Mouse (Mus musculus) heart, adult 2 months (tissue): ENCODE measurements around the gene Camkmt. TPM values are rescaled to one million over a fixed set of nuclear protein-coding genes. Genes with fewer than 3 reads are reported as not detected.

Source experiments
- DNase-seq, 2 experiments: peaks; one replicate each; pipeline ENCODE4 v3.0.0; 2021
- H3K27ac ChIP-seq: fragments of 200-600 bp; 2 replicates; pipeline ENCODE4 v1.8.1; 2022
- H3K27me3 ChIP-seq: fragments of 200-500 bp; 2 replicates; pipeline ENCODE4 v1.6.1; 2012; ENCODE audit warnings: mild to moderate bottlenecking, low read length, inconsistent platforms, mixed read lengths; ENCODE audit not compliant: control insufficient read depth, insufficient read depth
- H3K36me3 ChIP-seq: fragments of 200-500 bp; 2 replicates; pipeline ENCODE4 v1.6.1; 2012; ENCODE audit warnings: low read length, inconsistent platforms; ENCODE audit not compliant: control insufficient read depth, insufficient read depth
- H3K4me1 ChIP-seq: fragments of 200-500 bp; 2 replicates; pipeline ENCODE4 v1.6.1; 2011; ENCODE audit warnings: low read length; ENCODE audit not compliant: control insufficient read depth, insufficient read depth
- H3K4me3 ChIP-seq: fragments of 200-600 bp; 2 replicates; pipeline ENCODE4 v1.8.1; 2022
- H3K79me2 ChIP-seq: fragments of 200-500 bp; replicated peaks from 2 replicates; pipeline ENCODE4 v1.6.1; 2012; ENCODE audit warnings: mild to moderate bottlenecking, inconsistent platforms, low read length, moderate library complexity, mixed read lengths; ENCODE audit not compliant: control insufficient read depth, insufficient read depth
- H3K9ac ChIP-seq: fragments of 200-500 bp; 2 replicates; pipeline ENCODE4 v1.6.1; 2012; ENCODE audit warnings: low read depth, mild to moderate bottlenecking, control low read depth, inconsistent platforms, low read length, mixed read lengths
- CTCF ChIP-seq: fragments of 200-600 bp; IDR thresholded peaks from 2 replicates; pipeline ENCODE4 v1.8.1; 2022; ENCODE audit warnings: antibody characterized with exemption, mild to moderate bottlenecking, moderate library complexity
- EP300 ChIP-seq: fragments of 200-500 bp; IDR thresholded peaks from 2 replicates; pipeline ENCODE4 v1.6.1; 2011; ENCODE audit warnings: low read depth, low read length, control low read depth; ENCODE audit not compliant: insufficient read depth
- POLR2A ChIP-seq: fragments of 200-500 bp; IDR thresholded peaks from 2 replicates; pipeline ENCODE4 v1.6.1; 2011; ENCODE audit warnings: mild to moderate bottlenecking, low read depth, low read length, control low read depth; ENCODE audit not compliant: insufficient read depth
- WGBS: fragments of 180-500 bp; shearing (Covaris S2); methylation state at CpG from one replicate; pipeline ENCODE4 v1.1.7; 2018; 5-methylcytosine and 5-hydroxymethylcytosine counted together
- intact Hi-C: fragments of 180-260 bp; cut with DNase I; formaldehyde crosslinking; loops from one replicate; pipeline ENCODE4 v1.15.1; 2025
- polyA plus RNA-seq: library from polyadenylated mRNA; depleted of rRNA; stranded (reverse); fragments of >200 nt; gene quantifications from 2 replicates; pipeline ENCODE4 v1.2.3, GENCODE M21; 2012
- total RNA-seq, 2 experiments: library from RNA; stranded (reverse); gene quantifications; 2 replicates each; pipeline ENCODE4 v1.2.3; 2021

Camkmt gene
- total and polyA plus RNA-seq, 3 experiments = 1.1 to 4.2 (median 3.5) TPM

DNA sequence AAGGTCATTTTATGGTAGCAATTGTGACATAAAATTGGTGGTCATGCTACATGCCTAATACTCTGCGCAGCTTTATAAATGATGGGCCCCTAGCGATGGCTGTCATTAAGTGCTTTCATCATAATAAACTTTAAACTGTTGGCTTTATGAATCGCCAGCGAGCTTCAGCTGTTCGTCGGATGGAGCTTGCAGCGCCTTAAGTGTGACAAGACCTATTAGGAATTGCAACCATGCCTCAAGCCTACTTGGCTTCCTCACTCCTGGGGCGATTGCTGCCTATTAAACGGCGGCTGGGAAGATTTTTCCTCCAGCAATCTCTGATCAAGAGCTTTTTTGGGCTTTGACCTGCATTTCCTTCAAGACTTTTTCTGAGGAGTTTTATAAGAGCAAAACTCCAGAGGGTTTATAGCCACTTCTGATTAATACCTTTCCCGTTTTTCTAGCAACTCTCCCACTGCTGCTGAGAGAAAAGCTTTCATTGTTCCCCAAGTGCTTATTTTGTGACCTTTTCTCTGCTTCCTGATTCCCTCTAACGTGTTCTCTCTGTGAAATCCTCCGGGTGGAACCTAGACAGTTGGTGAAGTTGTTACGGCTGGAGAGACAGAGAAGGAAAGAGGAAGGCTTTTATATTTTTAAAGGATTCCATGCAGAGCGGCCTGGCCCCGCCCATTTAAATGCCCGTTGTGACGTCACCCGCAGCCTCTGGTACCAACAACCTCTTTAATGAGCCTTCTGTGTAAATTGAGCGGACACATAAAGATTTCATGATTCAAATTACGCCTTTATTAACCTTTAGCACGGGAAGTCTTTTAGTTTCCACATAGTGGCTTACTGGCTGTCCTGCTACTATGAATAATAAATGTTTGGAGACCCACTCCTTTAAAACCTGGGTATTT lies 373.4 kb downstream of the Camkmt start:
- Histone ChIP-seq H3K4me1 (no peaks in the 10 kb centered on the region), H3K9ac (no peak overlapping the region), H3K36me3 (no peaks in the 10 kb centered on the region), H3K27me3 (peaks cover 8% of the 10 kb centered on the region; the same call in 1 of the 2 replicates), H3K27ac (no peak overlapping the region), H3K4me3 (no peak overlapping the region), H3K79me2 (no peaks in the 10 kb centered on the region)
- intact Hi-C loops = no loop called here
- no peak for DNase-seq
- TF ChIP-seq POLR2A = no peak
- TF ChIP-seq EP300 = no peak
- no peak for TF ChIP-seq CTCF
- 19% methylated on average over 22 of the region's 22 CpGs for WGBS

GRCm38 (mm10) chr17:85464466-85465411 lies 374.4 kb downstream of the Camkmt start:
- H3K79me2 ChIP-seq = no peaks in the 10 kb centered on the region
- intact Hi-C loops = no loop called here
- H3K36me3 ChIP-seq = no peaks in the 10 kb centered on the region
- no peak overlapping the region for H3K4me3 ChIP-seq
- H3K27ac ChIP-seq = no peak overlapping the region
- H3K4me1 ChIP-seq = no peaks in the 10 kb centered on the region
- TF ChIP-seq EP300 (no peak), POLR2A (no peak), CTCF (no peak)
- no peak overlapping the region for H3K9ac ChIP-seq
- WGBS = 4% methylated on average over 40 of the region's 40 CpGs
- no peak for DNase-seq
- H3K27me3 ChIP-seq = peaks cover 8% of the 10 kb centered on the region; the same call in 1 of the 2 replicates

DNA sequence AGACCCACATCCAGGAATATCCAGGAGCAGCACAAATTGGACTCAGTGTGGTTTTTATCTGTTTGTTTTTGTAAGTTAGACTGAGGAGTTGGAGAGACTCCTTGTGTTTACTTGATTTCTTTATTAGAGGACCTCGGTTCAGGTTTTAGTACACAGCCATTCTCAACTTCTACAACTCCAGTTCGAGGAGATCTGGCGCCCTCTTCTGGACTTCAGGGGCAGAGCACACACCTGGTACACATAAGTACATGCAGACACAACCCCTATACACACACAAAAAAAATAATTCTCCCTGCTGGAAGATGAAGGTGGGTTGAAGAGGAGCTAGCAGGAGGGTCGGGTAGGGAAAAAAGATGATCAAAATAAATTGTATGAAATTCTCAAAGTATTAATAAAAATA lies 379.4 kb downstream of the Camkmt start:
- 66% methylated on average over 4 of the region's 4 CpGs for WGBS
- Histone ChIP-seq H3K36me3 (no peaks in the 10 kb centered on the region), H3K4me3 (no peak overlapping the region), H3K4me1 (no peaks in the 10 kb centered on the region), H3K9ac (no peak overlapping the region), H3K27ac (no peak overlapping the region), H3K27me3 (peaks cover 3% of the 10 kb centered on the region; the same call in 1 of the 2 replicates), H3K79me2 (no peaks in the 10 kb centered on the region)
- intact Hi-C loops = no loop called here
- no peak for DNase-seq
- TF ChIP-seq CTCF (0 out of 2 replicates have a peak, but pooled peaks have one; percentile 3), EP300 (no peak)

DNA sequence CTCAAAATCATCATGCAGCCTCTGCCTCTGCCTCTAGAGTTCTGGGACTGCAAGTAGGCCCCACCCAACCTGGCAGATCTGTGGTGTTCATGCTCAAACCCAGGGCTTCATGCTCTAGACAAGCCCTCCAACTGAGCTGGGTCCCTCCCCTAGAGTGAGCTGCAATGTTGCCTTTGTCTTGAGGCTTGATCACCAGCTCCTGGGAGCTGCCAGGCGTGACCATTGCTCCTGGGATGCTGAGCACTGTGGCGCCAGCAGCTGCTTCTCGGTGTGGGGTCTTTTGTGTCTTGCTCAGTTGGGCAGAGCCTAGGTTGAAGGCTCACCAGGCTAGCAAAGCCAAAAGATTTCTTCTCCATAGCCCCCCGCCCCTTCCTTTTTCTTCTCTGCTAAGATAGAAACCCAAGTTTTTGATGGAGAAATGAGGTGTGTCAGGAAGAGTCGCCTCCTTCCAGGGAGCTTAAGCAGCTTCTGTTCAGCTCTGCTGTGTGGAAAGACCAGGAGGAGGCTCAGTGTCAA lies 382.4 kb downstream of the Camkmt start:
- intact Hi-C loops = no loop called here
- WGBS = 10% methylated on average over 5 of the region's 5 CpGs
- TF ChIP-seq CTCF (no peak), EP300 (no peak)

DNA sequence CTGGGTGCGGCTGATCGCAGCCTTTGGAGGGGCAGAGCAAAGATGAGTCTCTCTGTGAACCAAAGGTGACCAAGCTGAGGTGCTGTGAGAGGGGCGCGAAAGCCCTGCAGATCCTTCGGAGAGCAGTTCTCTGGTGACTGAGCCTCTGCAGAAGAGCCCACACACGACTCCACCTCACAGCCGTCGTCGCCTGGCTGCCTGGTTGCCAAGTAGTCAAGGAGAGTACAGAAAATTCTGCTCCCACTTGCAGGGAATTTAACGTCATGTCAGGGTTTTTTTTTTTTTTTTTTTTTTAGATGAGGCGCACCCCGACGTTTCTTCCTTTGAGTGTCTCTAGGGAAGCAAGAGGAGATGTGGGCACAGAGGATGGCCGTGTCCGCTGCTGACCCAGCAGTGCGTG lies 382.9 kb downstream of the Camkmt start:
- 7% methylated on average over 16 of the region's 16 CpGs for WGBS
- Histone ChIP-seq H3K4me1 (no peaks in the 10 kb centered on the region), H3K27me3 (peaks cover 1% of the 10 kb centered on the region; the same call in 1 of the 2 replicates), H3K27ac (no peak overlapping the region), H3K36me3 (no peaks in the 10 kb centered on the region), H3K9ac (no peak overlapping the region), H3K79me2 (no peaks in the 10 kb centered on the region), H3K4me3 (no peak overlapping the region)
- DNase-seq = no peak
- no peak for TF ChIP-seq POLR2A
- TF ChIP-seq EP300 = no peak
- intact Hi-C loops = no loop called here

More for the DNA sequence above, 382.4 kb downstream of the Camkmt start:
- no peak for DNase-seq
- H3K79me2 ChIP-seq = no peaks in the 10 kb centered on the region
- H3K27ac ChIP-seq = no peak overlapping the region
- no peaks in the 10 kb centered on the region for H3K36me3 ChIP-seq
- no peak overlapping the region for H3K9ac ChIP-seq
- no peak overlapping the region for H3K4me3 ChIP-seq
- no peaks in the 10 kb centered on the region for H3K4me1 ChIP-seq
- H3K27me3 ChIP-seq = peaks cover 1% of the 10 kb centered on the region; the same call in 1 of the 2 replicates

GRCm38 (mm10) chr17:85473881-85474280 lies 383.5 kb downstream of the Camkmt start:
- no peaks in the 10 kb centered on the region for H3K36me3 ChIP-seq
- H3K4me1 ChIP-seq = no peaks in the 10 kb centered on the region
- no peak overlapping the region for H3K9ac ChIP-seq
- DNase-seq = no peak
- no peaks in the 10 kb centered on the region for H3K79me2 ChIP-seq
- no peak overlapping the region for H3K27ac ChIP-seq
- TF ChIP-seq EP300 = no peak
- TF ChIP-seq POLR2A = no peak
- TF ChIP-seq CTCF = no peak
- 10% methylated on average over 8 of the region's 8 CpGs for WGBS
- peaks cover 1% of the 10 kb centered on the region; the same call in 1 of the 2 replicates for H3K27me3 ChIP-seq
- intact Hi-C loops = no loop called here
- H3K4me3 ChIP-seq = no peak overlapping the region
